Mouse (Mus musculus) adrenal gland, postnatal 10 days (tissue): ENCODE results near the gene 4932414N04Rik. TPM values are rescaled to one million over a fixed set of nuclear protein-coding genes. Genes with fewer than 3 reads are reported as not detected.

Experiments used
- total RNA-seq, 2 experiments: library from RNA; stranded (reverse); gene quantifications; 2 replicates each; pipeline ENCODE4 v1.2.3; 2021

4932414N04Rik gene
- total RNA-seq, 2 experiments from 2014 or later: not detected

Other genes with a start within 250 kb of the 4932414N04Rik start
- 10 to 100 TPM; 50.2 to 69.4 TPM for gene Stk39, start 184.2 kb upstream of the 4932414N04Rik start, total RNA-seq
- gene 4933409G03Rik, start 74.1 kb upstream of the 4932414N04Rik start, total RNA-seq: not detected
- 1 to 10 TPM; 8.0 to 9.6 TPM for gene Cers6, start 205.0 kb downstream of the 4932414N04Rik start, total RNA-seq